Mouse (Mus musculus) heart, postnatal 14 days (tissue): ENCODE results near the gene Cuedc1. TPM values are rescaled to one million over a fixed set of nuclear protein-coding genes. Genes with fewer than 3 reads are reported as not detected.

Source experiments
- total RNA-seq, 2 experiments: library from RNA; stranded (reverse); gene quantifications; 2 replicates each; pipeline ENCODE4 v1.2.3; 2021

The Cuedc1 gene
- total RNA-seq, 2 experiments from 2014 or later, result 47.9 to 55.6 TPM

Other genes with a start within 250 kb of the Cuedc1 start
- 1 to 10 TPM; 2.1 to 2.9 TPM for gene Mks1, start 244.8 kb upstream of the Cuedc1 start, total RNA-seq
- gene Epx, start 222.5 kb upstream of the Cuedc1 start, total RNA-seq, result not detected
- not detected for gene Olfr462, start 205.8 kb upstream of the Cuedc1 start, total RNA-seq
- not detected for gene Olfr463, start 200.7 kb upstream of the Cuedc1 start, total RNA-seq
- gene Olfr464, start 177.1 kb upstream of the Cuedc1 start, total RNA-seq, result not detected
- gene Dynll2, start 110.5 kb upstream of the Cuedc1 start, total RNA-seq, result 100 to 1,000 TPM; 301 to 315 TPM
- gene Srsf1, start 50.7 kb upstream of the Cuedc1 start, total RNA-seq, result 100 to 1,000 TPM; 118 to 131 TPM
- gene Vezf1, start 29.8 kb upstream of the Cuedc1 start, total RNA-seq, result 10 to 100 TPM; 41.5 to 41.9 TPM
- gene Mrps23, start 106.3 kb downstream of the Cuedc1 start, total RNA-seq, result 100 to 1,000 TPM; 226 to 277 TPM
- not detected for gene Ccdc182, start 196.0 kb downstream of the Cuedc1 start, total RNA-seq